Mouse (Mus musculus) intestine, embryonic 15.5 days (tissue): ENCODE measurements around the gene Dlat. TPM values are rescaled to one million over a fixed set of nuclear protein-coding genes. Genes with fewer than 3 reads are reported as not detected.

Experiments
- ATAC-seq: fragments of 200-750 bp; cut with Nextera tagmentation; 2 replicates; pipeline ENCODE4 v1.8.0; 2017; ENCODE audit warnings: moderate TSS enrichment, moderate library complexity
- H3K27ac ChIP-seq: fragments of 300-500 bp; sonication (generic); 2 replicates; pipeline ENCODE4 v1.5.1; 2015; ENCODE audit warnings: mild to moderate bottlenecking, inconsistent platforms
- H3K27me3 ChIP-seq: fragments of 300-500 bp; sonication (generic); replicated peaks from 2 replicates; pipeline ENCODE4 v1.6.1; 2015; ENCODE audit warnings: inconsistent platforms
- H3K36me3 ChIP-seq: fragments of 300-500 bp; sonication (generic); 2 replicates; pipeline ENCODE4 v1.6.1; 2015; ENCODE audit warnings: inconsistent platforms
- H3K4me1 ChIP-seq: fragments of 300-500 bp; sonication (generic); replicated peaks from 2 replicates; pipeline ENCODE4 v1.6.1; 2015; ENCODE audit warnings: inconsistent platforms
- H3K4me2 ChIP-seq: fragments of 300-500 bp; sonication (generic); replicated peaks from 2 replicates; pipeline ENCODE4 v1.6.1; 2015; ENCODE audit warnings: mild to moderate bottlenecking, inconsistent platforms
- H3K4me3 ChIP-seq: fragments of 300-500 bp; sonication (generic); replicated peaks from 2 replicates; pipeline ENCODE4 v1.5.1; 2015; ENCODE audit warnings: inconsistent platforms
- H3K9ac ChIP-seq: fragments of 300-500 bp; sonication (generic); 2 replicates; pipeline ENCODE4 v1.6.1; 2015; ENCODE audit warnings: inconsistent platforms
- H3K9me3 ChIP-seq: fragments of 300-500 bp; sonication (generic); 2 replicates; pipeline ENCODE4 v1.6.1; 2016; ENCODE audit warnings: inconsistent platforms
- WGBS: fragments of 180-500 bp; shearing (Covaris S2); methylation state at CpG from one replicate; pipeline ENCODE4 v1.1.7; 2015; 5-methylcytosine and 5-hydroxymethylcytosine counted together
- polyA plus RNA-seq: library from polyadenylated mRNA; unstranded; fragments of >200 nt; fragmentation: Nextera tagmentation; extraction: Ambion mirVana; gene quantifications from 2 replicates; pipeline ENCODE4 v1.2.1, GENCODE M21; 2015

Gene Dlat
- polyA plus RNA-seq, 1 experiment from 2014 or later, result 63.5 TPM

DNA sequence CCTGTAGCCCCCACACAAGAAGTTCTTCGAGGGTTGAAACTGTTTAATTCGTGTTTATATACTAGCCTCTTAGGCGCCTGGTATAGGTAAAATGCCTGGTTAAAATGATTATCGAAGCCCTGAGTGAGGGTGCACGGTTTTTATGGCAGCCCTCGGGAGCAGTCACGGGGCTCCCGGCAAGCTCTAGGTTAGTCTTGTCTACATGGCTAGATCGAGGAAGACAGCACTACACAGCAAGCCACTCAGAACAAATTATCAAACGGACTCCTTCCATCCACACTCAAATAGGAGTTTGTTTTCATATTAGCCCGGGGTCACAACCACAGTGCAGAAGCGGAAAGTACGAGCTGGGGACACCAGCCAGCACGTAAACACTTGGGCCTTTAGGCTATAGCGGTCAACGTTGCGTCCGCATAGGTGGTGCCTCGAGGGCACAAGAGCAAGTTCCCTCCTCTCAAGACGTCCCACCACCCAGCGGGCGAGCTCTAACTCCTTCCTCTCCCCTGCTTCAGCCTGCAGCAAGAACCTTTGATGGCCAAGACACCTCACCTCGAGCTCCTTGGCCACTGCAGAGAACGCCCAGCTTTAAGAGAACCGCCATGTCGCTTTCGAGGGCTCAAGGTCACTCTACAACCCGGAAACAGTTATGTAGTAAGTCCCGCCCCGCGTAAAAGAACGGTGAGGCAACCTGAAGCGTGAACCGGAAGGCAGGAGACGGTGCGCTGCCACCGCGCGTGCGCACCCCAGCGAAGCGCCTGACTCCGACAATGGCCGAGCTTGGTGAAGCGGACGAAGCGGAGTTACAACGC, 56.2 kb downstream of the Dlat start, which contains the start of the genes Sdhd and Timm8b:
Sdhd (minus strand) TSS at position 624 of the 809 bp plus-strand sequence.
Timm8b (plus strand) TSS at position 722 of the 809 bp plus-strand sequence.
- H3K4me2 ChIP-seq, result peak within 1 kb of the TSS; percentile 61
- peak; percentile 98 for ATAC-seq
- H3K27ac ChIP-seq, result peak within 1 kb of the TSS; percentile 87
- no peaks in the 10 kb centered on the region for H3K9me3 ChIP-seq
- peak within 1 kb of the TSS; percentile 70 for H3K4me3 ChIP-seq
- peak within 1 kb of the TSS; percentile 86 for H3K9ac ChIP-seq
- under 1% methylated on average over 48 of the region's 48 CpGs for WGBS
- no peaks in the 10 kb centered on the region for H3K27me3 ChIP-seq
- H3K4me1 ChIP-seq, result peaks cover 10% of the 10 kb centered on the region
- peaks cover 12% of the 10 kb centered on the region for H3K36me3 ChIP-seq

DNA sequence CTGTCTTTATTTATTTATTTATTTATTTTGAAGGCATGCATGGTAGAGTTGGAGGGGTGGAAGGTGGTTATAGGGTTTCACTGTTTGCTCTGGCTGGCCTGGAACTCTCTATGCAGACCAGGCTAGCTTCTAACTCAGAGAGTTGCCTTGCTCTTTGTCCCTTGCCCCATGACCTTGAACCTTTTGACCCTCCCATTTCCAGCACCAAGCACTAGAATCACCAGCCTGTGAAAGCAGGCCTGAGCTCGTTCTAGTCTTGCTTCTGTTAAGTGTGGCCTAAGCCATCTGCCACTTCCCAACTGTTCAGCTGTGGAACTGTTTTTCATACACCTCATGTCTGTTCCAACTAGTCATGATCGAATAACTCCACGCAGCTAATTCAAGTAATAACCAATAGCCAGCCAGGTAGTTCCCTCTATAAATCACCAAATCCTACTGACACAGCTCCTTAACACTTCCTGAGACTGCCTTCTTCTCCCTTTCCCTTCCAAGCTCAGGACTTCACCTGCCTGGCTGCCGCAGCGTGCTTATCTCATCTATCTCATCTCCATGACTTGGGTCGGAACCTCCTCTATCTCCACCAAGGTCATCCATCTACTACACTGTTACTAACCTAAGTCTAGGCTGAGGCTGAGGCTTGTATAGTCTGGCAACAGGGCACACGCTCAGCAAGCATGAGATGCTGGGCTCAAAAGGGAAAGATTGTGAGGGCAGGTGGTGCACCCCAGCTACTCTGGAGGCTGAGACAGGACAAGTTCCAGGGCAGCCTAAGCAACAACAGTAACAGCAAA, 57.3 kb downstream of the Dlat start:
- Histone ChIP-seq H3K27ac (no peak overlapping the region), H3K4me3 (peak overlapping the region; percentile 70), H3K9me3 (no peaks in the 10 kb centered on the region), H3K9ac (peak overlapping the region; percentile 86), H3K4me1 (peaks cover 10% of the 10 kb centered on the region), H3K4me2 (peak overlapping the region; percentile 61), H3K27me3 (no peaks in the 10 kb centered on the region), H3K36me3 (peaks cover 18% of the 10 kb centered on the region)
- WGBS, result 72% methylated on average over 7 of the region's 7 CpGs
- no peak for ATAC-seq

DNA sequence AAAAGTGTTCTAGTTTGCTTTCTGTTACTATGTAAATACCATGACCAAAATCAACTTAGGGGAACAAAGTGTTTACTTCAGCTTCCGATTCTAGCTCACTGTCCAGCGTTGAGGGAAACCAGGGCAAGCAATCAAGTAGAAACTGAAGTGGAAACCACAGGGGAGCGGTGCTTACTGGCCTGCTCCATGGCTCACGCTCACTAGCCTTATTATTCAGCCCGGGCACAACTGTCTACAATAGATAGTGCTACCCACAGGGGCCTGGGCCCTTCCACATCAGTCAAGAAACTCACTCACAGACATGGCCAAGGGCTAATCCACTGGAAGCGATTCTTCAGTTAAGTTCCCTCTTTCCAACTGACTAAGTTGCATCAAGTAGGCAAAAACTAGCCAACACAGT, 58.0 kb downstream of the Dlat start:
- Histone ChIP-seq H3K9me3 (no peaks in the 10 kb centered on the region), H3K4me1 (peaks cover 10% of the 10 kb centered on the region), H3K27me3 (no peaks in the 10 kb centered on the region), H3K36me3 (peaks cover 24% of the 10 kb centered on the region), H3K4me2 (peak overlapping the region; percentile 61; the same call in 1 of the 2 replicates), H3K9ac (no peak overlapping the region), H3K4me3 (no peak overlapping the region), H3K27ac (no peak overlapping the region)
- no peak for ATAC-seq
- 79% methylated on average over 6 of the region's 6 CpGs for WGBS

DNA sequence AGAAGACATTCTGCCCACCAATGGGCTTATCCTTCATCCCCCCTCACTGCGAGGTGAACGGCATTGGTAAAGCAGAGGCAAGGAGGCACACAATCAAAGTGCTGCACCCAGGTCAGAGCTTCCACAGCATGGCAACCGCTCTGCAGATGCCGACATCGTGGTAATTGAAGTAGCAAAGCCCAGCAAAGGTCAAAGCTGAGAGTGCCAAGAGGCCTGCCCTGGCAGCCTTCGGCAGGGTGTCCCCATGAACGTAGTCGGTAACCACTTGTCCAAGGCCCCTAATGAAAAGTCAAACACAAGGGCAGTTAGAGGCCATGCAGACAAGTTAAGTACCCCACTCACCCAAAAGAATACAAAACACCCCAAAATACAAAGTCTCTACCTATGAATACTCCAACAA, 62.6 kb downstream of the Dlat start:
- no peak overlapping the region for H3K27ac ChIP-seq
- peaks cover under 1% of the 10 kb centered on the region; the same call in 1 of the 2 replicates for H3K4me1 ChIP-seq
- H3K27me3 ChIP-seq, result no peaks in the 10 kb centered on the region
- no peak overlapping the region for H3K9ac ChIP-seq
- WGBS, result 94% methylated on average over 8 of the region's 8 CpGs
- no peak overlapping the region for H3K4me2 ChIP-seq
- ATAC-seq, result no peak
- H3K36me3 ChIP-seq, result peaks cover 36% of the 10 kb centered on the region
- H3K9me3 ChIP-seq, result no peaks in the 10 kb centered on the region
- H3K4me3 ChIP-seq, result no peak overlapping the region

DNA sequence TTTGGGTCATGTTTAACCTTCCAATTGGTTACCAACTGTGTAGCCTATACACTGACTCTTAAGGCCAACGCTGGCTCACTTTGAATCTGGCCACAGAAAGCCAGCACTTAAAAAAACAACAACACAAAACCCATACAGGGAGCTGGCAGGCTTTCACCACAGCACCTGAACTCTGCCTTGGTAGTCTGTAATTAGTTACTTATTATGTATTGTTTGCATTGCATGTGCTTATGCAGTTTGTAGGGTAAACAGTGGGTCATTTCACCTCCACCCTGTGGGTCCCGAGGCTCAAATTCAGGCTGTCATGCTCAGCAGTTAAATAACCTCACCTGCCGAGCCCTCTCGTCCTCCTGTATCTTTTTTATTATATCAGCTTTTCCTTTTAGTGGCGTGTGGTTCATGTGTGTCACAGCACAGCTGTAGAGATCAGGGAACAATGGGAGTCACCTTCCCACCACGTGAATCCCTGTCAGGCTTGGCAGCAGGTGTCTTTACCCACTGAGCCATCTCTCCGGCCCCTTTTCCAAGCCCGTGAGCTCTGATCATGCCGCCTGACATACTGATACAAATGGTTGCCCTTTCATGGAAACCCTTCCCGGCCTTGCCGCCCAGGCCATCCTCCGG, 64.7 kb downstream of the Dlat start:
- ATAC-seq, result peak; percentile 80
- Histone ChIP-seq H3K9ac (no peak overlapping the region), H3K27ac (peak overlapping the region; percentile 40), H3K4me3 (no peak overlapping the region), H3K4me1 (no peaks in the 10 kb centered on the region), H3K36me3 (peaks cover 32% of the 10 kb centered on the region), H3K4me2 (no peak overlapping the region), H3K27me3 (no peaks in the 10 kb centered on the region), H3K9me3 (no peaks in the 10 kb centered on the region)
- WGBS, result 67% methylated on average over 12 of the region's 12 CpGs

DNA sequence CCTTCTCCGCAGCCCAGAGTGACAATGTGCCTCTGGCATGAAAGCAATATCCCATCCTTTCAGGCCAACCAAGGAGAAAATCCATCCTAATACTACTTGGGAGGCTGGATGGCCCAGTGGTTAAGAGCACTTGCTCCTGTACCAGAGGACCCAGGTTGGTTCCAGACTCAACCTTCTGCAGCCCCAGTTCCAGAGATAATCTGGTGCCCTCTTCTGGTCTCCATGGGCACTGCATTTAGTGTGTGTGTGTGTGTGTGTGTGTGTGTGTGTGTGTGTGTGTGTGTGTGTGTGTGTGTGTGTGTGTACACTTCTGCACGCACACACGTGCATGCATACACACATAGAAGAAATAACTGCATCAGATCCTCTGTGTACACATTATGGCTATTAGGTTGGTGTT, 66.0 kb downstream of the Dlat start:
- H3K27me3 ChIP-seq, result no peaks in the 10 kb centered on the region
- H3K27ac ChIP-seq, result no peak overlapping the region
- peaks cover 28% of the 10 kb centered on the region for H3K36me3 ChIP-seq
- no peak overlapping the region for H3K9ac ChIP-seq
- H3K4me1 ChIP-seq, result no peaks in the 10 kb centered on the region
- no peak overlapping the region for H3K4me3 ChIP-seq
- H3K4me2 ChIP-seq, result no peak overlapping the region
- ATAC-seq, result no peak
- WGBS, result 69% methylated on average over 3 of the region's 3 CpGs
- no peaks in the 10 kb centered on the region for H3K9me3 ChIP-seq

DNA sequence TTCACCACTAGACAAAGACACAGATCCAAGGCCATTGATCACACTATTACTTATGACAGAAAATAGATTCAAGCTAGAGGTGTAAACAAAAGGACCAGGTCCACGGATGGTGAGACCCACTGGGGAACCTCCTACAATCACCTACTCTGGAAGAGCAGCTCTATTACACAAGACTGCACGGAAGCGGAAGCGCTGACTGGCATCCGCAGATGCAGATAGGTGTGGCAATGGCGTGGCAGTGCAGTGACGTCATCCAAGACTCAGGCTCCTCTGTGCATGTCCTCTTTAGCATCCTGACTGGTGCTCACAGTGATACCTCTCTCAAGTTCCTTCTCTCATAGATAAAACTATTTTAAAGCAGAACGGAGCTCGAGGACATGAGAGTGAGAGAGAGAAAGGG, 66.6 kb downstream of the Dlat start:
- no peak overlapping the region for H3K9ac ChIP-seq
- H3K4me3 ChIP-seq, result no peak overlapping the region
- no peaks in the 10 kb centered on the region for H3K27me3 ChIP-seq
- WGBS, result 86% methylated on average over 9 of the region's 9 CpGs
- H3K4me1 ChIP-seq, result no peaks in the 10 kb centered on the region
- ATAC-seq, result no peak
- H3K9me3 ChIP-seq, result no peaks in the 10 kb centered on the region
- H3K36me3 ChIP-seq, result peaks cover 23% of the 10 kb centered on the region
- no peak overlapping the region for H3K27ac ChIP-seq
- no peak overlapping the region for H3K4me2 ChIP-seq

DNA sequence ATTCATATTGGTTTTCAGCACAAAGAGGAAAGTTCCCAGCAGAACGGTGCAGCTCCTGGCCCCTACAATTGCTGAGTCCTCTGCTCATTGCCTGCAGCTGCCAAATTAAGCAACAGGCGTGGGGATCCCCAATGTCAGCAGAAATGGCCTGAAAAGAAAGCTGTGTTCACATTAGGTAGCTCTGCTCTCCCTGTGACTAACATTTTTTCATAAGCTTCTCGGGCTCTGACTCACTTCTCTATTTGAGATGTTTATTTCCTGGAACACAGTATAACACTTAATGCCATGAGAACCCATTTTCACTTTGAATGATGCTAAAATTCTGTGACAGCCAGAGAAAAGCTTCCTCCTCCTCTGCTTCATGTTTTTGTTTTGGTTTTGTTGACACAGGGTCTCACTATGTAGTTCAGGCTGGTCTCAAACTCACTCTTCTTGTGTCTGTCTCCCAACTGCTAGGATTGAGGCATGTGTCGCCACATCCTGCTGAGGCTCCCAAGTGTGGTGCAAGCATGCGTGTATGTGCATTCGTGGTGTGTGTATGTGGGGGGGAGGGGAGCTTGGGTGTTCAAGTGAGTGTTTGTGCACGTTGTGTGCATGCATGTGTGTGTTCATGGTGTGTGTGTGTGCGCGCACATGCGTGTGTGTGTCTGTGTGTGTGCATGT, 68.6 kb downstream of the Dlat start:
- H3K4me3 ChIP-seq, result no peak overlapping the region
- H3K9ac ChIP-seq, result no peak overlapping the region
- H3K4me1 ChIP-seq, result no peaks in the 10 kb centered on the region
- WGBS, result 77% methylated on average over 10 of the region's 10 CpGs
- ATAC-seq, result no peak
- H3K27ac ChIP-seq, result no peak overlapping the region
- no peaks in the 10 kb centered on the region for H3K27me3 ChIP-seq
- H3K4me2 ChIP-seq, result no peak overlapping the region
- no peaks in the 10 kb centered on the region for H3K9me3 ChIP-seq
- H3K36me3 ChIP-seq, result peaks cover 9% of the 10 kb centered on the region; the same call in 1 of the 2 replicates

DNA sequence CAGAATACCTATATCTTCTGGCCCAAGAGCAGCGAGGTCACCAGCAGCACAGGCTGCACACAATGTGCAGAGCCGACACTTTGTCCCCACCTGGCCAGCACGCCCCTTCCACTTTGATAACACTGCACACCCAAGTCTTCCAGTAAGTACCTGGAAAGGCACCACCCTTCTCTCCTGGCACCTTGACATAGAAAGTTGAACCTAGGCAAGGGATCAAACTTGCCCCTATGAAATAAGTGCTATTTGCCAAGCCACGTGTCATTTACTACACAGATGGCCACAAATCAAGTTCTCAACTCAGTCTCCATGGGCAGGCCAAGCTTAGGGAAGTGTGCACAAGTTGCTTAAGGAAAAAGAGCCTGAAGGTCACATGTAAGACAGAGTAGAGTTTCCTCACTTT, 72.6 kb downstream of the Dlat start:
- ATAC-seq, result peak; percentile 87
- Histone ChIP-seq H3K9me3 (no peaks in the 10 kb centered on the region), H3K27me3 (no peaks in the 10 kb centered on the region), H3K27ac (peak overlapping the region; percentile 9; the same call in 1 of the 2 replicates), H3K4me3 (no peak overlapping the region), H3K36me3 (no peaks in the 10 kb centered on the region), H3K9ac (no peak overlapping the region), H3K4me1 (0 out of 2 replicates have a peak, but pooled peaks cover 3% of the 10 kb centered on the region), H3K4me2 (no peak overlapping the region)
- 54% methylated on average over 4 of the region's 4 CpGs for whole genome bisulfite sequencing

DNA sequence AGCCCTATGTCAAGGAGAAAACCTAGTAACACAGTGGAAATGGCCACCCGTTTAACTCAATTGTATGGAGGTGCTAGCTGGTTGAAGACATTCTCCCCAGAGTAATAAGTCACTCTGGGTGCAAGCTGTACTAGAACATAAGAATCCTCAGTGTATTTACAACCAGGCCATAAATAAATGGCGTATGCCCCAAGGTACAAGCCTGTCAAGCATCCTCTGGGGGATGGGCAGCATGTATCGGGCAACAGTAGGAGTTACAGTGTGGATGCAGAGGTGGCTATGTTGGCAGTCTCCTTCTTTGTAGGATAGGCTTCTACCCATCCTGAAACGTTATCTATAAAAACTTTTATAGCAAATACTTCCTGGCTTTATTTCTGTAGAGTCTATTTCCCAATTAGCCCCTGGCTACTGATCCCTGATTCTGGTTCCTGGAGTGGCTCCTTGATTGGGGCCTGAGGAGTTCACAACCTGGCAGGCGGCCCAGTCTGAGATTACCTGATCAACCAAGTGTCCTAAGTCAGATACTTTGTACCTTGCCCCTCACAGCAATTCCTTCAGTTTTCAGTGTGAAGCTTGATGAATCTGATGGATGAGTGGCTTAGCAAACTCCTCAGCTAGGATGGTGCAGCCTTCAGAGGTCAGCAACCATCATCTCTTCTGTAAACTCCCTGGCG, 74.3 kb downstream of the Dlat start:
- Histone ChIP-seq H3K36me3 (no peaks in the 10 kb centered on the region), H3K9me3 (no peaks in the 10 kb centered on the region), H3K27me3 (no peaks in the 10 kb centered on the region), H3K4me3 (no peak overlapping the region), H3K4me2 (no peak overlapping the region), H3K9ac (no peak overlapping the region), H3K4me1 (0 out of 2 replicates have a peak, but pooled peaks cover 3% of the 10 kb centered on the region), H3K27ac (no peak overlapping the region)
- 63% methylated on average over 6 of the region's 6 CpGs for WGBS
- peak; percentile 67 for ATAC-seq
